In the genomic region with DNA sequence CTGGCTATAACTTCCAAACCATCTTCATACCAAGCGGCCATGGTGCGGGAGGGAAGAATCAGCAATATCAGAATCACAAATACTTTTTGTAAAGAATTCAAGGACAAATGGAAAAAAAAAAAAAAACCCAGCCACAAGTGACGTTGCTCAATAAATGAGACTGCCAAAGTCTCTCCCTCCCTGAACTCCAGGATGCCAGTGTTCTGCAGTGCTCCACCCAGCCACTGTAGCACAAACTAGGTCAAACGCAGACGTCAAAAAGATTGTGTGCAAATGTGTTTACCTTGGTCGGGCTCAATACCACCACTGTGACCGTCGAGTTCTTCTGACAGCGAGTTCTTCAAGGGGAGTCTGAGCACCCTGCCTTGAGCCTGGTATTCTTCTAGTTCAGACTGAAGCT, we compare ENCODE assay signal across 31 mouse cellular contexts.
DNase-seq lines count a peak whose midpoint lies in the region; ATAC-seq and TF ChIP-seq lines count a peak whose summit lies in the region.
"Had no signal": no experiment of that assay in that cellular context is flagged by ENCODE, and none has a peak within 500 bp of the region (broad histone marks: within the 10 kb centered on the region; RNA-seq: fewer than 3 reads in every experiment).

No protein-coding gene starts in this region.

- H3K9me3 ChIP-seq in liver, postnatal 0 days (ENCODE audit: low read length): no peaks in the 10 kb centered on the region
- H3K9me3 ChIP-seq in liver, embryonic 11.5 days (ENCODE audit: control insufficient read depth, low read length): no peaks in the 10 kb centered on the region
- H3K9me3 ChIP-seq: embryonic facial prominence, embryonic 10.5 days; embryonic facial prominence, embryonic 13.5 days; forebrain, embryonic 10.5 days; forebrain, embryonic 13.5 days; G1E; heart, embryonic 12.5 days; heart, embryonic 15.5 days; hindbrain, embryonic 10.5 days; hindbrain, embryonic 13.5 days; intestine, embryonic 15.5 days had no signal

- peaks cover 7% of the 10 kb centered on the region for H3K36me3 ChIP-seq in liver, postnatal 0 days (replicated peaks; ENCODE audit: insufficient read depth, low read length)
- peaks cover 2% of the 10 kb centered on the region; the same call in 1 of the 2 replicates for H3K36me3 ChIP-seq in liver, embryonic 11.5 days (ENCODE audit: control insufficient read depth, insufficient read depth, low read length)

- H3K27me3 ChIP-seq in liver, postnatal 0 days (ENCODE audit: insufficient read depth, low read length): no peaks in the 10 kb centered on the region
- H3K27me3 ChIP-seq in liver, embryonic 11.5 days (replicated peaks; ENCODE audit: control insufficient read depth, insufficient read depth, low read length): no peaks in the 10 kb centered on the region
- H3K27me3 ChIP-seq: CH12.LX; embryonic facial prominence, embryonic 13.5 days; forebrain, embryonic 13.5 days; heart, embryonic 12.5 days; heart, embryonic 15.5 days; hindbrain, embryonic 13.5 days; intestine, embryonic 15.5 days had no signal

- no peak overlapping the region for H3K27ac ChIP-seq in liver, postnatal 0 days (ENCODE audit: low read depth)
- no peak overlapping the region for H3K27ac ChIP-seq in liver, embryonic 11.5 days (ENCODE audit: low read depth, low read length)
- H3K27ac ChIP-seq: embryonic facial prominence, embryonic 10.5 days; embryonic facial prominence, embryonic 13.5 days; forebrain, embryonic 10.5 days; forebrain, embryonic 13.5 days; heart, embryonic 15.5 days; hindbrain, embryonic 10.5 days; hindbrain, embryonic 13.5 days; intestine, embryonic 15.5 days had no signal

- no peak overlapping the region for H3K4me3 ChIP-seq in liver, postnatal 0 days (ENCODE audit: low read depth, low read length)
- H3K4me3 ChIP-seq in liver, embryonic 11.5 days (ENCODE audit: low read depth, low read length): no peak overlapping the region
- H3K4me3 ChIP-seq: embryonic facial prominence, embryonic 10.5 days; embryonic facial prominence, embryonic 13.5 days; erythroblast, embryonic 14.5 days; forebrain, embryonic 10.5 days; forebrain, embryonic 13.5 days; heart, embryonic 12.5 days; heart, embryonic 15.5 days; hindbrain, embryonic 10.5 days; hindbrain, embryonic 13.5 days; intestine, embryonic 15.5 days had no signal

- no peak overlapping the region for H3K9ac ChIP-seq in liver, postnatal 0 days (replicated peaks)
- no peak overlapping the region for H3K9ac ChIP-seq in liver, embryonic 11.5 days (ENCODE audit: low read depth, low read length)
- H3K9ac ChIP-seq: embryonic facial prominence, embryonic 13.5 days; forebrain, embryonic 13.5 days; heart, embryonic 12.5 days; heart, embryonic 15.5 days; hindbrain, embryonic 13.5 days; intestine, embryonic 15.5 days had no signal

- no peak overlapping the region for H3K4me2 ChIP-seq in liver, postnatal 0 days (ENCODE audit: low read depth, low read length)
- H3K4me2 ChIP-seq in liver, embryonic 11.5 days: no peak overlapping the region
- H3K4me2 ChIP-seq: embryonic facial prominence, embryonic 13.5 days; forebrain, embryonic 13.5 days; heart, embryonic 12.5 days; heart, embryonic 15.5 days; hindbrain, embryonic 13.5 days; intestine, embryonic 15.5 days had no signal

- no peak for TF ChIP-seq CTCF in liver, postnatal 0 days (IDR thresholded peaks at IDR 0.05; ENCODE audit: low read depth)

- peak; percentile 39 for DNase-seq in gastrocnemius, adult 18-20 months (ENCODE audit: low spot score)
- no peak for DNase-seq in gastrocnemius, adult 8-10 months (ENCODE audit: low spot score in 2 of 2)
- no peak for DNase-seq in liver, postnatal 0 days
- DNase-seq in liver, embryonic 11.5 days (ENCODE audit: low spot score): no peak
- peak; percentile 63 for DNase-seq in adipocyte (ENCODE audit: low spot score)
- DNase-seq in skeletal muscle tissue, adult 2 months (ENCODE audit: low read depth, low spot score): peak; percentile 46
- DNase-seq in kidney, postnatal 14 days: no peak
- DNase-seq: adrenal gland, postnatal 10 days; B cell, adult 2 months; cerebellum, adult 11-12 months; cerebellum, adult 8-10 months; cerebellum, postnatal 10 days; cerebellum, postnatal 36 days; embryo, embryonic 11 days; gastrocnemius, postnatal 25 days; heart, postnatal 10 days; heart, postnatal 36 days had no signal

- 76% methylated on average over 9 of the region's 9 CpGs for WGBS in liver, postnatal 0 days (ENCODE audit: insufficient replicate concordance)
- 83% methylated on average over 9 of the region's 9 CpGs for WGBS in liver, embryonic 11.5 days

- TF ChIP-seq EP300 in liver, postnatal 0 days (IDR thresholded peaks at IDR 0.05; ENCODE audit: low read depth): no peak

- H3K4me1 ChIP-seq in liver, postnatal 0 days (ENCODE audit: insufficient read depth): no peaks in the 10 kb centered on the region
- no peaks in the 10 kb centered on the region for H3K4me1 ChIP-seq in liver, embryonic 11.5 days (replicated peaks; ENCODE audit: control insufficient read depth, insufficient read depth, low read length)
- H3K4me1 ChIP-seq: embryonic facial prominence, embryonic 13.5 days; forebrain, embryonic 13.5 days; heart, embryonic 12.5 days; hindbrain, embryonic 13.5 days; intestine, embryonic 15.5 days had no signal

- ATAC-seq in liver, postnatal 0 days: peak; percentile 58; the same call in 1 of the 2 replicates
- no peak for ATAC-seq in liver, embryonic 11.5 days (replicated peaks; ENCODE audit: low FRiP score)
- ATAC-seq: forebrain, embryonic 13.5 days; forebrain, embryonic 16.5 days; hindbrain, embryonic 16.5 days; intestine, embryonic 15.5 days had no signal

Comparison
In these comparisons a context has a peak if more than half of its experiments do, and no peak if none do; other contexts are left out.
1. DNase-seq: peak in gastrocnemius, adult 18-20 months (single experiment), adipocyte (single experiment) and skeletal muscle tissue, adult 2 months (single experiment); none in gastrocnemius, adult 8-10 months (0 of 2), liver, postnatal 0 days (single experiment), liver, embryonic 11.5 days (single experiment) and kidney, postnatal 14 days (single experiment).